Comparison of ENCODE assay signal across 8 mouse cellular contexts in the genomic region with DNA sequence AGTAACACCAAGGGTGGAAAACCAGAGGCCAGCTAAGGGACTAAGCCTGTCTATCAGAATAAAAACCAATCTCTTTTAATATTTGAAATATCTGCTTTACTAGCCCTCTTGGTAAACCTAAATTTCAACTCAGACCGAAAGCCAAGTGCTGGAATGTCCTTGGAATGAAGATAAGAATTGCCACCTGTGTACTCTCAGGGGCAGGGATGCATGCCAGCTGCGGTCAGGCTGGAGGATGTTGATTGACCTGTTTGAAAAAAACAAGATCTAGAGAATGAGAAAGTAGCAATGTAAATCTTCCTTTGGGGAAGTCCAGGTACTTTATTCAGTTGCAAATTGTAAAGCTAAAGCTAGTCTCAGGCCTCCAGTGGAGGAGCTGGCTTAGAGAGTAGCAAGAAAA. TPM values are rescaled to one million over a fixed set of nuclear protein-coding genes. Genes with fewer than 3 reads are reported as not detected.
DNase-seq lines count a peak whose midpoint lies in the region; ATAC-seq and TF ChIP-seq lines count a peak whose summit lies in the region.
"Not testable (repeated sequence)": the region's sequence is repeated elsewhere in the genome, so short reads cannot be mapped to it uniquely, and the experiment has no call there.

No protein-coding gene starts in this region.

- not testable (repeated sequence) for ATAC-seq in lung, embryonic 15.5 days (ENCODE audit: borderline replicate concordance, extremely low read depth, low FRiP score, low TSS enrichment)
- ATAC-seq in lung, postnatal 0 days = peak; percentile 77

- 36% methylated on average over 2 of the region's 2 CpGs for WGBS in kidney, adult 2 months
- 49% methylated on average over 2 of the region's 2 CpGs for WGBS in lung, adult 2 months
- WGBS in lung, embryonic 15.5 days = 39% methylated on average over 2 of the region's 2 CpGs
- 45% methylated on average over 2 of the region's 2 CpGs for WGBS in lung, postnatal 0 days

- not testable (repeated sequence) for H3K9ac ChIP-seq in ES-Bruce4 (ENCODE audit: low read depth, poor library complexity, severe bottlenecking); lung, embryonic 15.5 days; lung, postnatal 0 days (replicated peaks; ENCODE audit: low read depth)

- H3K4me3 ChIP-seq in ES-Bruce4 (ENCODE audit: low read depth, low read length); kidney, adult 2 months (ENCODE audit: insufficient read depth, low read depth, low read length); lung, adult 2 months (replicated peaks; ENCODE audit: extremely low read depth, low read depth, low read length); lung, embryonic 15.5 days; lung, postnatal 0 days (ENCODE audit: low read depth, low read length): not testable (repeated sequence)

- H3K9me3 ChIP-seq in ES-Bruce4 (replicated peaks; ENCODE audit: control insufficient read depth, insufficient read depth, low read length, poor library complexity, severe bottlenecking) = peaks cover 29% of the 10 kb centered on the region
- not testable (repeated sequence) for H3K9me3 ChIP-seq in lung, embryonic 15.5 days; lung, postnatal 0 days (ENCODE audit: low read length)

- H3K27me3 ChIP-seq in ES-Bruce4 (ENCODE audit: control insufficient read depth, insufficient read depth, low read length, poor library complexity, severe bottlenecking); kidney, adult 2 months (replicated peaks; ENCODE audit: control insufficient read depth, insufficient read depth, low read length); lung, embryonic 15.5 days; lung, postnatal 0 days (replicated peaks; ENCODE audit: insufficient read depth, low read length): not testable (repeated sequence)

- DNase-seq in kidney, adult 2 months = not testable (repeated sequence)
- DNase-seq in lung, adult 2 months = peak; percentile 31
- DNase-seq in lung, postnatal 0 days (ENCODE audit: low spot score) = peak; percentile 77
- DNase-seq in lung, postnatal 14 days = peak; percentile 56
- DNase-seq in lung, postnatal 36 days = peak; percentile 76
- DNase-seq in urinary bladder, postnatal 14 days (ENCODE audit: low spot score) = peak; percentile 34

- TF ChIP-seq POLR2A in ES-Bruce4 (IDR thresholded peaks at IDR 0.05; ENCODE audit: insufficient read depth, low read length); kidney, adult 2 months (IDR thresholded peaks at IDR 0.05; ENCODE audit: low read depth, low read length); lung, adult 2 months (IDR thresholded peaks at IDR 0.05; ENCODE audit: borderline replicate concordance, extremely low read depth, low read depth, low read length): not testable (repeated sequence)

- H3K4me1 ChIP-seq in ES-Bruce4 (ENCODE audit: control insufficient read depth, insufficient read depth, low read length); kidney, adult 2 months (ENCODE audit: control insufficient read depth, insufficient read depth, low read length); lung, adult 2 months (ENCODE audit: control insufficient read depth, insufficient read depth, low read length); lung, embryonic 15.5 days; lung, postnatal 0 days (ENCODE audit: insufficient read depth, low read depth, low read length): not testable (repeated sequence)

- not testable (repeated sequence) for TF ChIP-seq CTCF in ES-Bruce4 (IDR thresholded peaks at IDR 0.05; ENCODE audit: low read depth, low read length); kidney, adult 2 months (conservative IDR thresholded peaks at IDR 0.05; ENCODE audit: insufficient read depth, insufficient read length, low read depth, low read length); lung, adult 2 months (IDR thresholded peaks at IDR 0.05; ENCODE audit: insufficient read depth, low read length); lung, postnatal 0 days (IDR thresholded peaks at IDR 0.05)

- TF ChIP-seq EP300 in ES-Bruce4 (IDR thresholded peaks at IDR 0.05; ENCODE audit: insufficient read depth, low read depth, low read length) = 0 out of 2 replicates have a peak, but pooled peaks have one; percentile 34
- peak; percentile 93 for TF ChIP-seq EP300 in lung, postnatal 0 days (IDR thresholded peaks at IDR 0.05)

- H3K27ac ChIP-seq in ES-Bruce4 (ENCODE audit: insufficient read depth, low read length) = not testable (repeated sequence)
- H3K27ac ChIP-seq in kidney, adult 2 months (ENCODE audit: insufficient read depth, low read depth, low read length) = peak overlapping the region; percentile 52; the same call in 1 of the 2 replicates
- peak overlapping the region; percentile 61 for H3K27ac ChIP-seq in lung, embryonic 15.5 days
- peak overlapping the region; percentile 23; the same call in 1 of the 2 replicates for H3K27ac ChIP-seq in lung, postnatal 0 days (ENCODE audit: low read length)

- H3K36me3 ChIP-seq in ES-Bruce4 (ENCODE audit: control insufficient read depth, insufficient read depth, low read length, poor library complexity, severe bottlenecking); kidney, adult 2 months (ENCODE audit: control insufficient read depth, insufficient read depth, low read length); lung, embryonic 15.5 days; lung, postnatal 0 days (ENCODE audit: insufficient read depth, low read length): not testable (repeated sequence)

- H3K4me2 ChIP-seq in lung, embryonic 15.5 days; lung, postnatal 0 days (replicated peaks; ENCODE audit: low read depth, low read length): not testable (repeated sequence)

RNA-seq across cellular contexts. Expression of gene Slc25a51, which starts 26.4 kb away (rescaled TPM):
- 43.0 and 45.7 TPM in 2 replicates for polyA plus RNA-seq in ES-Bruce4 (2011; ENCODE audit: insufficient read depth, insufficient read length, low read depth, missing spikeins)
- 145 and 157 TPM in 2 replicates for polyA plus RNA-seq in kidney, adult 2 months (2012; rRNA removed)
- polyA plus RNA-seq in lung, adult 2 months (2012; rRNA removed) = 86.4 and 109 TPM in 2 replicates
- polyA plus RNA-seq in lung, embryonic 15.5 days (2015; fragmentation: Nextera tagmentation; extraction: Ambion mirVana) = 65.7 and 68.1 TPM in 2 replicates
- 59.4 and 69.4 TPM in 2 replicates for polyA plus RNA-seq in lung, postnatal 0 days (2015; fragmentation: Nextera tagmentation; extraction: Ambion mirVana)

RNA-seq across cellular contexts. Expression of gene Exosc3, which starts 39.6 kb away (rescaled TPM):
- polyA plus RNA-seq in ES-Bruce4 (2011; ENCODE audit: insufficient read depth, insufficient read length, low read depth, missing spikeins) = 60.0 and 73.4 TPM in 2 replicates
- polyA plus RNA-seq in kidney, adult 2 months (2012; rRNA removed) = 16.3 and 16.7 TPM in 2 replicates
- 20.6 and 22.2 TPM in 2 replicates for polyA plus RNA-seq in lung, adult 2 months (2012; rRNA removed)
- polyA plus RNA-seq in lung, embryonic 15.5 days (2015; fragmentation: Nextera tagmentation; extraction: Ambion mirVana) = 82.7 and 82.8 TPM in 2 replicates
- polyA plus RNA-seq in lung, postnatal 0 days (2015; fragmentation: Nextera tagmentation; extraction: Ambion mirVana) = 44.5 and 45.2 TPM in 2 replicates

RNA-seq across cellular contexts. Expression of gene Dcaf10, which starts 40.2 kb away (rescaled TPM):
- polyA plus RNA-seq in ES-Bruce4 (2011; ENCODE audit: insufficient read depth, insufficient read length, low read depth, missing spikeins) = 12.1 and 12.8 TPM in 2 replicates
- 8.5 and 12.2 TPM in 2 replicates for polyA plus RNA-seq in kidney, adult 2 months (2012; rRNA removed)
- polyA plus RNA-seq in lung, adult 2 months (2012; rRNA removed) = 14.7 and 28.0 TPM in 2 replicates
- polyA plus RNA-seq in lung, embryonic 15.5 days (2015; fragmentation: Nextera tagmentation; extraction: Ambion mirVana) = 12.5 and 13.2 TPM in 2 replicates
- 12.3 and 12.8 TPM in 2 replicates for polyA plus RNA-seq in lung, postnatal 0 days (2015; fragmentation: Nextera tagmentation; extraction: Ambion mirVana)
